Mouse (Mus musculus) fibroblast of lung, adult 2 months (primary cell): ENCODE results near the gene Gm20906.
"Not testable (repeated sequence)": the region's sequence is repeated elsewhere in the genome, so short reads cannot be mapped to it uniquely, and the experiment has no call there.

Experiments
- DNase-seq: peaks from one replicate; pipeline ENCODE4 v3.0.0-alpha.2; 2011; ENCODE audit warnings: low read depth

Gm20906 gene

DNA sequence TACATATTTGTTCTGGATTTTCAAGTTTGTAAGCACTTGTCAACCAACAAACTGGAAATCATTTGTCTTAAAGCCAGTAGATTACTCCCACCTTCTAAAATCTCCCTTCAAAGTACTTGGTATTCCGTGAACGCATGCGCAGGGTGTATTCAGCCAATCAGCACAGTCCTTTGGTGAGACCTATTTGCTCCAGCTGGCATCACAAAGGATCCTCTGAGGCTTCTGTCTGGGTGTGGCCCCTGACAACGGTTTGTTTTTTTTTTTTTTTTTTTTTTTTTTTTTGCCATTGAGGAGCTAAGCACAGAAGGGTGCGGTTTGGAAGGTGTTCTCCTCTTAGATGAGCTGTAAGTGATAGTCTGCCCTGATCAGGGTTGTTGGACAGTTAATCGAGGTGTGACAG lies at the start of gene Gm20906:
TSS of gene Gm20906 (plus strand) at position 301 of the 400 bp plus-strand sequence.
- not testable (repeated sequence) for DNase-seq
